Mouse (Mus musculus) forebrain, embryonic 10.5 days (tissue): ENCODE results near the gene 4930516K23Rik. TPM values are rescaled to one million over a fixed set of nuclear protein-coding genes. Genes with fewer than 3 reads are reported as not detected.

Experiments
- DNase-seq: peaks from one replicate; pipeline ENCODE4 v3.0.0-alpha.2; 2017; ENCODE audit warnings: low spot score; ENCODE audit errors: extremely low spot score
- H3K27ac ChIP-seq: fragments of 300-500 bp; sonication (generic); 2 replicates; pipeline ENCODE4 v1.5.1; 2016; ENCODE audit warnings: mild to moderate bottlenecking
- H3K27me3 ChIP-seq: fragments of 300-500 bp; sonication (generic); 2 replicates; pipeline ENCODE4 v1.6.1; 2016; ENCODE audit warnings: mild to moderate bottlenecking; ENCODE audit not compliant: poor library complexity, severe bottlenecking
- H3K36me3 ChIP-seq: fragments of 300-500 bp; sonication (generic); replicated peaks from 2 replicates; pipeline ENCODE4 v1.6.1; 2016; ENCODE audit warnings: mild to moderate bottlenecking, moderate library complexity
- H3K4me1 ChIP-seq: fragments of 300-500 bp; sonication (generic); 2 replicates; pipeline ENCODE4 v1.6.1; 2016
- H3K4me3 ChIP-seq: fragments of 300-500 bp; sonication (generic); 2 replicates; pipeline ENCODE4 v1.5.1; 2016; ENCODE audit warnings: mild to moderate bottlenecking, moderate library complexity
- H3K9me3 ChIP-seq: fragments of 300-500 bp; sonication (generic); 2 replicates; pipeline ENCODE4 v1.6.1; 2016; ENCODE audit warnings: mild to moderate bottlenecking, moderate library complexity
- WGBS: fragments of 180-500 bp; shearing (Covaris S2); methylation state at CpG from one replicate; pipeline ENCODE4 v1.1.7; 2016; 5-methylcytosine and 5-hydroxymethylcytosine counted together
- polyA plus RNA-seq: library from polyadenylated mRNA; unstranded; fragments of >200 nt; fragmentation: Nextera tagmentation; extraction: Ambion mirVana; gene quantifications from 2 replicates; pipeline ENCODE4 v1.2.1, GENCODE M21; 2016

Gene 4930516K23Rik
- not detected in 2 replicates for polyA plus RNA-seq

DNA sequence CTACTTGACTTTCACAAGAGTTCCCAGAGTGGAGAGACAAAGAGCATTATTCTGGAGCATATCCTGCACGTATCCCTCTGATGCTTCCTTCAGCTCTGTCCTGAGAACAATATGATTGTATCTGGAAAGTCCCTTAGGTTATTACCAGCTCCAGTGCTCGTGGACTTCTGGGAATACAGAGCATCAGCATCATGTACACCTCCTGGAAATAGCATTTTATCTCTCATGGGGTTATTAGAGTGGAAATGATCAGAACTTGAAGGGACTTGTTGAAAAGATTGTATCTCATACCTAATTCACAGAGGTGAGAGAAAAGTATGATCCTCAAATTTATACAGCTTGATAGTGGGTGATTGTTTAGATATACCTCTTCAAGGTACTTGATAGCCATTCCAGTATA lies at the start of gene 4930516K23Rik:
Gene 4930516K23Rik, minus strand, starts transcription at position 101 of the 400 bp plus-strand sequence.
- no peak for DNase-seq
- H3K36me3 ChIP-seq = no peaks in the 10 kb centered on the region
- no peak within 1 kb of the TSS for H3K27ac ChIP-seq
- no peaks in the 10 kb centered on the region for H3K9me3 ChIP-seq
- no peaks in the 10 kb centered on the region for H3K4me1 ChIP-seq
- no peak within 1 kb of the TSS for H3K4me3 ChIP-seq
- H3K27me3 ChIP-seq = no peaks in the 10 kb centered on the region
- 74% methylated on average over 2 of the region's 2 CpGs for whole genome bisulfite sequencing

GRCm38 (mm10) chr7:104104757-104104972 lies 43.4 kb upstream of the 4930516K23Rik start, which contains the start of gene Olfr646:
TSS of gene Olfr646 (plus strand) at chr7:104104873.
- H3K27ac ChIP-seq = no peak within 1 kb of the TSS
- no peaks in the 10 kb centered on the region for H3K9me3 ChIP-seq
- no peak within 1 kb of the TSS for H3K4me3 ChIP-seq
- H3K27me3 ChIP-seq = no peaks in the 10 kb centered on the region
- H3K36me3 ChIP-seq = no peaks in the 10 kb centered on the region
- DNase-seq = no peak
- no peaks in the 10 kb centered on the region for H3K4me1 ChIP-seq

DNA sequence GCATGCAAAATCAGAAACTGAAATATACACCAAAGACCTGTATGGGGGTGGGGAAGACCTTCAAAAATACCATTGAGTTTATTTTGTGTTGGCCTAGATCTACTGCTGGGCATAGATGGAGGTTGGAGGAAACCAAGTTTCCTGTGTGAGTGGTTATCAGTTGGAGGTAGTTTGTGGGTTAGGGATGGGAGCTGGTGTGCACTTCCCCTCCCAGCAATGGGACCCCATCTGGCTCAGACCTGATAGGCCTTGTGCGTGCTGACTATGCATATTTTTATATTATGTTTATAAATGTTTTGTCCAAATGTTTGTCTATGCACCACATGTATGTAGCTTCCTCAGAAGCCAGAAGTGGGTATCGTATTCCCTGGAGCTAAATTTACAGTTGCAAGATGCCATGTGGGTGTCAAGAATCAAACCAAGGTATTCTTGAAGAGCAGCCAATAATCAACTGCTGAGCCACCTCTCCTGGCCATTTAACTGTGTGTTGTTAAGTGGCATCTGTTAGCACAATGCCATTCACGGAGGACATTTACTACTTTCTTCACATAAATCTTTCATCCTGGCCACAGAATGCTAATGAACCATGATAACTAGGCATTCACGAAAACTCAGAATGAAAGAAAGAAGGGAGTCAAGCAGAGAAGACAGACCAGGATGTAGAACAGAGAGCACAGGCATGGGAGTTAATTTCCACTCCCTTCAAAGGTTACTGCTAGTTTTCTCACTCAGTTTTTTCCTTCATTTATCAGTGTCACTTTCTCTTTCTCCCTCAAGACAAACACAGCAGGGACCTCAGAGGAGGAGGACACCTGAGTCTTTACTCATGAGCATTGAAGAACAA lies 42.9 kb upstream of the 4930516K23Rik start:
- H3K9me3 ChIP-seq = no peaks in the 10 kb centered on the region
- DNase-seq = no peak
- no peaks in the 10 kb centered on the region for H3K36me3 ChIP-seq
- no peaks in the 10 kb centered on the region for H3K4me1 ChIP-seq
- no peak overlapping the region for H3K4me3 ChIP-seq
- no peak overlapping the region for H3K27ac ChIP-seq
- H3K27me3 ChIP-seq = no peaks in the 10 kb centered on the region
- WGBS = 71% methylated on average over 4 of the region's 4 CpGs

- Histone ChIP-seq H3K9me3 (no peaks in the 10 kb centered on the region), H3K4me1 (no peaks in the 10 kb centered on the region), H3K36me3 (no peaks in the 10 kb centered on the region), H3K27ac (no peak within 1 kb of the TSS), H3K27me3 (no peaks in the 10 kb centered on the region), H3K4me3 (no peak within 1 kb of the TSS)
- DNase-seq = no peak
- WGBS = 84% methylated on average over 1 of the region's 1 CpGs
Measured at GRCm38 (mm10) chr7:104085365-104085764, 24.1 kb upstream of the 4930516K23Rik start, which contains the start of gene Olfr645. TSS of gene Olfr645 (minus strand) at chr7:104085465.

- no peak for DNase-seq
- Histone ChIP-seq H3K27me3 (no peaks in the 10 kb centered on the region), H3K4me1 (no peaks in the 10 kb centered on the region), H3K9me3 (no peaks in the 10 kb centered on the region), H3K36me3 (no peaks in the 10 kb centered on the region), H3K27ac (no peak within 1 kb of the TSS), H3K4me3 (no peak within 1 kb of the TSS)
- WGBS = 79% methylated on average over 2 of the region's 2 CpGs
Measured at GRCm38 (mm10) chr7:104071769-104072168, 10.5 kb upstream of the 4930516K23Rik start, which contains the start of gene Olfr644. TSS of gene Olfr644 (minus strand) at chr7:104071869.

DNA sequence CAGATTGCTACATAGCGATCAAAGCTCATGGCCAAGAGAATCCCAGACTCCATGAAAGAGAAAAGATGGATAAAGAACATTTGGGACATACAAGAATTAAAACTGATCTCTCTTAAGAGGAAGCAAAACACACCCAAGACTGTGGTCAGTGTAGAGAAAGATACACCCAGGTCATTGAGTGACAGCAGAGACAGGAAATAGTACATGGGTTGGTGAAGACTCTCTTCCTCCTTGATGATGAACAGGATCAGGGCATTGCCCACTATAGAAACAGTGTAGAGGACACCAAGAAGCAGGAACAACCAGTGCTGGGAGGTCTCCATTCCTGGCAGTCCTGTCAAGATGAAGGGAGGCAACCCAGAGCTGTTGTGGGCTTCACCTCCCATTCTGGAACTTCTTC lies 2.0 kb downstream of the 4930516K23Rik start:
- Histone ChIP-seq H3K4me1 (no peaks in the 10 kb centered on the region), H3K27ac (no peak overlapping the region), H3K9me3 (no peaks in the 10 kb centered on the region), H3K4me3 (no peak overlapping the region), H3K36me3 (no peaks in the 10 kb centered on the region), H3K27me3 (no peaks in the 10 kb centered on the region)
- WGBS = 86% methylated on average over 1 of the region's 1 CpGs
- no peak for DNase-seq

DNA sequence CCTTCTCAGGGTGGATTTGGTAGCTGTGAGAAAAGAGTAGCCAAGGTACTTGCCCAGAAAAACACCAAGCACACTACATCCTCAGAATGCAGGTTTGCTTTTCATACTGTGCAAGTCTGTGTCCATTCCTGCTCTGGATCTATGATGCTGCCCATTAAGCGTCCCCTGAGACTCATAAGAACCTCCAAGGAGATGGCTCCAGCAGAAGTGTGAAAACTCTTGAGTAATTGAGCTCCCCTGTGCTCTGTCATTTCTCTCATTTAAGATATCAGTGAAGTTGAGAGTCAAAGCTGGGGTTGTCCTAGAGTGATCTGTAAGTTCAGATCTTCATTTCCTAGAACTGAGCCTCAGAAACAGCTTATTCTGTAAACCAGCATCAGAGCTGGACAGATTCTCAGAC lies 8.7 kb downstream of the 4930516K23Rik start, which contains the start of gene Olfr642:
Gene Olfr642, minus strand, starts transcription at position 101 of the 400 bp plus-strand sequence.
- Histone ChIP-seq H3K4me3 (no peak within 1 kb of the TSS), H3K27ac (no peak within 1 kb of the TSS), H3K4me1 (no peaks in the 10 kb centered on the region), H3K36me3 (no peaks in the 10 kb centered on the region), H3K9me3 (no peaks in the 10 kb centered on the region), H3K27me3 (no peaks in the 10 kb centered on the region)
- WGBS = 71% methylated on average over 1 of the region's 1 CpGs
- no peak for DNase-seq

DNA sequence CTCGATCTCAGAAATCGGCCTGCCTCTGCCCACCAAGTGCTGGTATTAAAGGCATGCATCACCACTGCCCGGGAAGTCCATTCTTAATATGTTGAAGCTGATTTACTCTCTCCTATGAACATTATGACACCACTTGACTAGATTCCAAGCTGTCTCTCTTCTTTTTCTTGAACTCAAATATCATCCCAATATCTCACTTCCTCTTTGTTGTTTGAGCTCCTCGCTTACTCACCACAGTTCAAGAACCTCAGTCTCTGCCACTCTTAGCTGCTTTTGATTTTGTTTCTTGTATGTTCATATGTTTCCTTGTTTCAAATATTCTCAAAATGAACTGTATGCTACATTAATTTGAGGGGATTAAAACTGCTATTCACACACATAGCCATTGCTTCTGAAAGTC lies 10.5 kb downstream of the 4930516K23Rik start:
- Histone ChIP-seq H3K4me1 (no peaks in the 10 kb centered on the region), H3K27ac (no peak overlapping the region), H3K27me3 (no peaks in the 10 kb centered on the region), H3K36me3 (no peaks in the 10 kb centered on the region), H3K4me3 (no peak overlapping the region), H3K9me3 (no peaks in the 10 kb centered on the region)
- 87% methylated on average over 4 of the region's 4 CpGs for WGBS
- DNase-seq = no peak

DNA sequence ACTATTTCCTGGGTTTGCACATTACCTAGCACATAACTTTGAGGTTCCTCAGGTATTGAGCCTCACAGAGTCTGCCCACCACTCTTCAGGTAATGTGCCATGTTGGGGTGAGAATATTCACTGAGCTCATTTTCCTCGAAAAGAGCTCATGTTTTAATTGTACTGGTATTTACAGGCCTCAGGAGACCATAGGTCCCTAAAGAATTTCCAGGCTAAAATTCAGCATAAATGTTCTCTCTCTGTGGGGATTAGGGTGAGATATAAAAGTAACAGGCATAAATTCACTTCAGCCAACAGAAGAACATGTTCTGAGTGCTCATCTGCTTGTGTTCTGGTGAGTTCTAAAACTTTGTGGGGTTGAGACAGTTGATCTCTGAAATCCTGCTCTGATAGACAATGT lies 26.1 kb downstream of the 4930516K23Rik start, which contains the start of gene Olfr641:
Gene Olfr641, plus strand, starts transcription at position 301 of the 400 bp plus-strand sequence.
- H3K9me3 ChIP-seq = no peaks in the 10 kb centered on the region
- H3K4me1 ChIP-seq = no peaks in the 10 kb centered on the region
- WGBS = 81% methylated on average over 1 of the region's 1 CpGs
- no peaks in the 10 kb centered on the region for H3K36me3 ChIP-seq
- H3K27ac ChIP-seq = no peak within 1 kb of the TSS
- H3K4me3 ChIP-seq = no peak within 1 kb of the TSS
- DNase-seq = no peak
- H3K27me3 ChIP-seq = no peaks in the 10 kb centered on the region

- 85% methylated on average over 3 of the region's 3 CpGs for WGBS
- H3K36me3 ChIP-seq = no peaks in the 10 kb centered on the region
- no peak overlapping the region for H3K4me3 ChIP-seq
- DNase-seq = no peak
- H3K4me1 ChIP-seq = no peaks in the 10 kb centered on the region
- H3K27ac ChIP-seq = no peak overlapping the region
- H3K9me3 ChIP-seq = no peaks in the 10 kb centered on the region
- no peaks in the 10 kb centered on the region for H3K27me3 ChIP-seq
Measured at GRCm38 (mm10) chr7:104026978-104027377, 34.3 kb downstream of the 4930516K23Rik start.

DNA sequence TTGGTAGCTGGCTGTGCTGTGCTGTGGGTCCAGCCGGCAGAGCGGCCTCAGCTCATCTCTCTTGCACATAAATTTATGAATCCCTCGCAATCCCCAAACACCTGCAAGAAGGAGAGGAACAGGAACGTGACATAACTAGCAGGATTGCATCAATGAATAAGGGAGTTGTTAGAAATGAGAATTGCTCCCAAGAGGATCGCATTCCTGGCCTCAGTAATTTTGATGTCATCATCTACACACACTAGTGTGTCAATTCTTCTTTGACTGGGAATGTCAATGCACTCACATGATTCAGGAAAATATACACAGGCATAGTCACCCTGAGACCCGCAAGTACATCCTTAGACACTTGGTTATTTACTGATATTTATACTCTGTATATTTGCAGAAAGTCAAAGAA lies 35.8 kb downstream of the 4930516K23Rik start, which contains the start of gene Olfr640:
Gene Olfr640, minus strand, starts transcription at position 101 of the 400 bp plus-strand sequence.
- H3K27me3 ChIP-seq = no peaks in the 10 kb centered on the region
- WGBS = 86% methylated on average over 6 of the region's 6 CpGs
- DNase-seq = no peak
- H3K9me3 ChIP-seq = no peaks in the 10 kb centered on the region
- H3K36me3 ChIP-seq = no peaks in the 10 kb centered on the region
- no peak within 1 kb of the TSS for H3K4me3 ChIP-seq
- H3K4me1 ChIP-seq = no peaks in the 10 kb centered on the region
- no peak within 1 kb of the TSS for H3K27ac ChIP-seq

DNA sequence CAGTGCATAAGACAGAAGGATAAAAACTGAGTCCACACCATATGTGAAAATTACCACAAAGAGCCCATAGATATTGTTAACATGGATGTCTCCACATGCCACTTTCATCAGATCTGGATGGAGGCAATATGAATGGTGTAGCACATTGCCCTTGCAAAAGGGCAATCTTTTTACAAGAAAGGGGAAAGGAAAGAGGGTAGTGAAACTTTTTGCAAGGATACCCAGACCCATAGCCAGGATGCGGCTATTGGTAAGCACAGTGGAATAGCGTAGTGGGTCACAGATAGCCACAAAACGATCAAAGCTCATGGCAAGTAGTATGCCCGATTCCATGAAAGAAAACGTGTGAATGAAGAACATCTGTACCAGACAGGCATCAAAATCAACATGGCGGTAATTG lies 39.6 kb downstream of the 4930516K23Rik start:
- 94% methylated on average over 6 of the region's 6 CpGs for WGBS
- no peak for DNase-seq
- Histone ChIP-seq H3K9me3 (no peaks in the 10 kb centered on the region), H3K36me3 (no peaks in the 10 kb centered on the region), H3K4me1 (no peaks in the 10 kb centered on the region), H3K27ac (no peak overlapping the region), H3K27me3 (no peaks in the 10 kb centered on the region), H3K4me3 (no peak overlapping the region)

GRCm38 (mm10) chr7:104018953-104019352 lies 42.3 kb downstream of the 4930516K23Rik start:
- Histone ChIP-seq H3K36me3 (no peaks in the 10 kb centered on the region), H3K9me3 (no peaks in the 10 kb centered on the region), H3K27ac (no peak overlapping the region), H3K4me3 (no peak overlapping the region), H3K4me1 (no peaks in the 10 kb centered on the region), H3K27me3 (no peaks in the 10 kb centered on the region)
- 93% methylated on average over 1 of the region's 1 CpGs for WGBS
- no peak for DNase-seq
